Mouse (Mus musculus): ENCODE measurements at regions not wholly inside any gene's neighbourhood (a gene's known extent, or its start where the extent isn't known, plus 50 kb on each side); places are given as distances from the start of the nearest gene placed in this dataset.

GRCm38 (mm10) chrX:70820518-70820917, 229.5 kb upstream of the Mamld1 start:
- Histone ChIP-seq H3K9me3 (ENCODE audit: control insufficient read depth, low read length) (no peaks in the 10 kb centered on the region), H3K36me3 (ENCODE audit: control insufficient read depth, insufficient read depth, low read length) (no peaks in the 10 kb centered on the region), H3K9ac (ENCODE audit: low read length) (no peak overlapping the region), H3K4me1 (replicated peaks; ENCODE audit: control insufficient read depth, insufficient read depth) (no peaks in the 10 kb centered on the region), H3K4me3 (ENCODE audit: low read depth, low read length) (no peak overlapping the region), H3K4me2 (replicated peaks; ENCODE audit: low read depth) (no peak overlapping the region), H3K27ac (replicated peaks) (no peak overlapping the region), H3K27me3 (ENCODE audit: control insufficient read depth, insufficient read depth, low read length) (no peaks in the 10 kb centered on the region)
- WGBS = 82% methylated on average over 3 of the region's 3 CpGs
- no peak for DNase-seq (ENCODE audit: low spot score)
- ATAC-seq (ENCODE audit: low FRiP score, low TSS enrichment) = no peak
- TF ChIP-seq CTCF (IDR thresholded peaks at IDR 0.05; ENCODE audit: low read depth) = no peak
- TF ChIP-seq EP300 (optimal IDR thresholded peaks at IDR 0.05) = no peak

- WGBS = 50% methylated on average over 1 of the region's 1 CpGs
- Histone ChIP-seq H3K4me1 (replicated peaks; ENCODE audit: control insufficient read depth, insufficient read depth) (no peaks in the 10 kb centered on the region), H3K9me3 (ENCODE audit: control insufficient read depth, low read length) (no peaks in the 10 kb centered on the region), H3K4me2 (replicated peaks; ENCODE audit: low read depth) (no peak overlapping the region), H3K36me3 (ENCODE audit: control insufficient read depth, insufficient read depth, low read length) (no peaks in the 10 kb centered on the region), H3K27me3 (ENCODE audit: control insufficient read depth, insufficient read depth, low read length) (no peaks in the 10 kb centered on the region), H3K4me3 (ENCODE audit: low read depth, low read length) (no peak overlapping the region), H3K9ac (ENCODE audit: low read length) (no peak overlapping the region), H3K27ac (replicated peaks) (no peak overlapping the region)
- TF ChIP-seq CTCF (IDR thresholded peaks at IDR 0.05; ENCODE audit: low read depth) (no peak), EP300 (optimal IDR thresholded peaks at IDR 0.05) (no peak)
- DNase-seq (ENCODE audit: low spot score) = no peak
- ATAC-seq (ENCODE audit: low FRiP score, low TSS enrichment) = no peak
Observed at GRCm38 (mm10) chrX:70817771-70818170, 232.3 kb upstream of the Mamld1 start.

GRCm38 (mm10) chrX:70816662-70817061, 233.4 kb upstream of the Mamld1 start:
- Histone ChIP-seq H3K4me3 (ENCODE audit: low read depth, low read length) (no peak overlapping the region), H3K9me3 (ENCODE audit: control insufficient read depth, low read length) (no peaks in the 10 kb centered on the region), H3K9ac (ENCODE audit: low read length) (no peak overlapping the region), H3K4me1 (replicated peaks; ENCODE audit: control insufficient read depth, insufficient read depth) (no peaks in the 10 kb centered on the region), H3K27me3 (ENCODE audit: control insufficient read depth, insufficient read depth, low read length) (no peaks in the 10 kb centered on the region), H3K4me2 (replicated peaks; ENCODE audit: low read depth) (no peak overlapping the region), H3K27ac (replicated peaks) (peak overlapping the region; percentile 40; the same call in 1 of the 2 replicates), H3K36me3 (ENCODE audit: control insufficient read depth, insufficient read depth, low read length) (no peaks in the 10 kb centered on the region)
- TF ChIP-seq EP300 (optimal IDR thresholded peaks at IDR 0.05) (no peak), CTCF (IDR thresholded peaks at IDR 0.05; ENCODE audit: low read depth) (no peak)
- WGBS = 69% methylated on average over 3 of the region's 3 CpGs
- ATAC-seq (ENCODE audit: low FRiP score, low TSS enrichment) = no peak
- no peak for DNase-seq (ENCODE audit: low spot score)

GRCm38 (mm10) chrX:70791796-70792195, 258.3 kb upstream of the Mamld1 start:
- Histone ChIP-seq H3K27me3 (ENCODE audit: control insufficient read depth, insufficient read depth, low read length) (no peaks in the 10 kb centered on the region), H3K4me3 (ENCODE audit: low read depth, low read length) (no peak overlapping the region), H3K27ac (replicated peaks) (no peak overlapping the region), H3K4me2 (replicated peaks; ENCODE audit: low read depth) (no peak overlapping the region), H3K4me1 (replicated peaks; ENCODE audit: control insufficient read depth, insufficient read depth) (no peaks in the 10 kb centered on the region), H3K9ac (ENCODE audit: low read length) (no peak overlapping the region), H3K9me3 (ENCODE audit: control insufficient read depth, low read length) (no peaks in the 10 kb centered on the region), H3K36me3 (ENCODE audit: control insufficient read depth, insufficient read depth, low read length) (no peaks in the 10 kb centered on the region)
- TF ChIP-seq EP300 (optimal IDR thresholded peaks at IDR 0.05) = no peak
- no peak for TF ChIP-seq CTCF (IDR thresholded peaks at IDR 0.05; ENCODE audit: low read depth)
- DNase-seq (ENCODE audit: low spot score) (no peak), ATAC-seq (ENCODE audit: low FRiP score, low TSS enrichment) (no peak)
- WGBS = 67% methylated on average over 3 of the region's 3 CpGs

- 45% methylated on average over 1 of the region's 1 CpGs for WGBS
- TF ChIP-seq CTCF (IDR thresholded peaks at IDR 0.05; ENCODE audit: low read depth) (no peak), EP300 (optimal IDR thresholded peaks at IDR 0.05) (no peak)
- no peak overlapping the region for H3K4me2 ChIP-seq (replicated peaks; ENCODE audit: low read depth)
- H3K27ac ChIP-seq (replicated peaks) = no peak overlapping the region
- H3K9me3 ChIP-seq (ENCODE audit: control insufficient read depth, low read length) = no peaks in the 10 kb centered on the region
- H3K4me1 ChIP-seq (replicated peaks; ENCODE audit: control insufficient read depth, insufficient read depth) = no peaks in the 10 kb centered on the region
- H3K4me3 ChIP-seq (ENCODE audit: low read depth, low read length) = no peak overlapping the region
- no peak for DNase-seq (ENCODE audit: low spot score)
- H3K36me3 ChIP-seq (ENCODE audit: control insufficient read depth, insufficient read depth, low read length) = no peaks in the 10 kb centered on the region
- H3K9ac ChIP-seq (ENCODE audit: low read length) = no peak overlapping the region
- ATAC-seq (ENCODE audit: low FRiP score, low TSS enrichment) = peak; percentile 66
- no peaks in the 10 kb centered on the region for H3K27me3 ChIP-seq (ENCODE audit: control insufficient read depth, insufficient read depth, low read length)
Observed at GRCm38 (mm10) chrX:70762862-70763261, 285.9 kb upstream of the Tmem185a start.

- Histone ChIP-seq H3K4me3 (ENCODE audit: low read depth, low read length) (no peak overlapping the region), H3K36me3 (ENCODE audit: control insufficient read depth, insufficient read depth, low read length) (no peaks in the 10 kb centered on the region), H3K4me2 (replicated peaks; ENCODE audit: low read depth) (no peak overlapping the region), H3K27ac (replicated peaks) (no peak overlapping the region), H3K9me3 (ENCODE audit: control insufficient read depth, low read length) (no peaks in the 10 kb centered on the region), H3K4me1 (replicated peaks; ENCODE audit: control insufficient read depth, insufficient read depth) (no peaks in the 10 kb centered on the region), H3K9ac (ENCODE audit: low read length) (no peak overlapping the region), H3K27me3 (ENCODE audit: control insufficient read depth, insufficient read depth, low read length) (no peaks in the 10 kb centered on the region)
- no peak for ATAC-seq (ENCODE audit: low FRiP score, low TSS enrichment)
- WGBS = 60% methylated on average over 5 of the region's 5 CpGs
- TF ChIP-seq CTCF (IDR thresholded peaks at IDR 0.05; ENCODE audit: low read depth) (peak; percentile 40), EP300 (optimal IDR thresholded peaks at IDR 0.05) (no peak)
- no peak for DNase-seq (ENCODE audit: low spot score)
Observed at GRCm38 (mm10) chrX:70713004-70713604, 236.1 kb upstream of the Tmem185a start.

All from stomach, postnatal 0 days (tissue).